Mouse (Mus musculus): ENCODE results near the gene Znrf3.

DNA sequence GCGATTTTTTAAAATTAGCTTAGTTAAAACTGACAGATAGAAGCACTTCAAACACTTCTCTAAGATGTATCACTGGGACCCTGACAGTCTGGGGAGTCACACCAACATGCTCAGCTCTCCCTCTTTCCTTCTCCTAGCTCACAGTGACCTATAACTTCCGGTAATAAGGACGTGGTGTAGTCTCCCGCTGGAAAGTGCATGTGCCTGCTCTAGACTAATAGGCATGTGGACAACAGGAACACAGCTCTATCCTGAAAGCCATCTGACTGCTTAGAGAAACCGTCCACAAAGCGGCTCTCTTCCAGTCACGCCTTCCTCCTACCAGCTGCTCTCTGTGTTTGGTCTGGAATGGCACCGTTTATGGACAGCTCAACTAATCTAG lies 199.9 kb downstream of the Znrf3 start:
- no peak for TF ChIP-seq POLR2A (IDR thresholded peaks at IDR 0.05; ENCODE audit: insufficient read length, low read depth)
- no peak for TF ChIP-seq CEBPB (IDR thresholded peaks at IDR 0.05; ENCODE audit: insufficient read depth, poor library complexity, severe bottlenecking)
- peak; percentile 36 for TF ChIP-seq MAX (IDR thresholded peaks at IDR 0.05; ENCODE audit: low read depth)

Measured in myocyte (in vitro differentiated cells).